Mouse (Mus musculus): ENCODE data around the gene Gm11639. TPM values are rescaled to one million over a fixed set of nuclear protein-coding genes. Genes with fewer than 3 reads are reported as not detected.

Gene Gm11639
- total and polyA plus RNA-seq, 2 experiments from 2014 or later, result under 0.01 to 0.33 TPM

DNA sequence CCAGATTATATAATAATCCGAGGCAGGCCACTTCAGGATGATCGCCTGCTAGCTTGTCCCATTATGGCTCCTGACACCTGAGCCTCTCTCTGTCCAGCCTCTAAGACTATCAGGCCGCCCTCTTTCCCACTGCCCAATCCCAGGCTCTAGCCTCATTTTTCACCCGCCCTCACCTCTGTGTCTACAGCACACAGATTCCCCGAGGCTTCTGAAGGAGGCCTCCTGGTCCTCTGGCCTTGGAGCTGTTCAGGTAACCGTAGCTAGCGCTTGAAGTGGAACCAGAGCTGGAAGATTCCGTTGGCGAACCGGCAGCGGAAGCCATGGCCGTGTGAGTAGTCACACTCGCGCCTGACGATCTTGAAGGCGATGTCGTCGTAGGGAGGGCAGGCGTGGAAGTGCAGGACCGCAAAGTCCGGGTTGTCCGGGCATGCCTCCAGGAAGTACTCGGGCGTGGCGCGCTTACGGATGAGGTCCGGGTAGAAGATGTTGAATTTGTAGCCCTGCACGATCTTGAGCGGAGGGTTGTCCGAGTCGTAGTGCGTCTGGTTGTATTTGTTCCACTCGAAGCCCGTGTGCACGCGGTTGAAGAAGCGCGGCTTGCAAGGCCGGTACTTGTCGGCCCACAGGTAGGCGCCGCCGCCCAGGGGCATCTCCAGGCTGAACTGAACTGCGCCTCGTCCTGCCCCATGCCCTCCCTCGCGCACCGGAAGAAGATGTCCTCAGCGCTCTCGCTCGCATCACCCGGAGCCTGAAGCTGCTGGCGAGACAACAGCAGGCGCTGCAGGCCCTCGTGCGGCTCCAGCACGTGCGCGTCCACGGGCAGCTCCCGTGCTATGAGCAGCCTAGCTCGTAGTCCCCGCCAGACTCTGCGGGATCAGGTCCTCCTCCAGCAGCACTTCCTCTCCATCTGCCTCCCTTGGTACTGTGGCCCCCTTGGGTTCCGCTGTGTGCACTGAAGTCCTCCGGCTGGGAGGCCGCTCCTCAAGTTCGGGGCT, 479.3 kb downstream of the Gm11639 start:
- no peak overlapping the region for H3K27ac ChIP-seq (ENCODE audit: low read depth, low read length)
- no peaks in the 10 kb centered on the region for H3K27me3 ChIP-seq (ENCODE audit: insufficient read depth, low read length)
- no peak for TF ChIP-seq CTCF (IDR thresholded peaks at IDR 0.05)
- H3K4me3 ChIP-seq (ENCODE audit: low read depth, low read length), result no peak overlapping the region
- H3K4me2 ChIP-seq (ENCODE audit: low read depth, low read length, poor library complexity, severe bottlenecking), result no peak overlapping the region
- H3K36me3 ChIP-seq (ENCODE audit: insufficient read depth, low read length), result no peaks in the 10 kb centered on the region
- no peaks in the 10 kb centered on the region for H3K4me1 ChIP-seq (ENCODE audit: insufficient read depth, low read length)
- H3K9ac ChIP-seq (replicated peaks; ENCODE audit: low read length, poor library complexity, severe bottlenecking), result no peak overlapping the region
- no peak for ATAC-seq (ENCODE audit: low FRiP score)
- WGBS, result 88% methylated on average over 68 of the region's 69 CpGs
- DNase-seq (ENCODE audit: low spot score), result no peak
- H3K9me3 ChIP-seq (ENCODE audit: low read length), result peaks cover 9% of the 10 kb centered on the region; the same call in 1 of the 2 replicates

DNA sequence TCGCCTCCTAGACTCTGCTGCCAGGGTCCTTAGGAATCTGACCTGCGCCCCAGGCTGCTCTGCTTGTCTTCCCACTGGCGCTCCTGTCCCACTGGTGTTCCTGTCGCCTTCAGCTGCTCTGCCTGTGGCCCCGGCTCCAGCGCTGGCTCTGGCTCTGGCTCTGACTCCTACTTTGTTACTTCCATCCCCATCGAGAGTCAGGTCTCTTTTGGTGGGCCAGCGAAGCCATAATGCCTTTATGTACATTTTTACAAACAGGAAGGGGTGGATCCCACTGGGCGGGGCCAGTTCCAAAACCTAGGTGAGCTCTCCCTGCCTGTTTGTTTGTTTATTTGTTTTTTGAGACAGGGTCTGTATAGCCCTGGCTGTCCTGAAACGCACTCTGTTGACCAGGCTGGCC, 481.3 kb downstream of the Gm11639 start:
- 90% methylated on average over 10 of the region's 10 CpGs for WGBS
- no peak overlapping the region for H3K9ac ChIP-seq (replicated peaks; ENCODE audit: low read length, poor library complexity, severe bottlenecking)
- H3K4me2 ChIP-seq (ENCODE audit: low read depth, low read length, poor library complexity, severe bottlenecking), result no peak overlapping the region
- H3K4me3 ChIP-seq (ENCODE audit: low read depth, low read length), result no peak overlapping the region
- TF ChIP-seq CTCF (IDR thresholded peaks at IDR 0.05), result no peak
- ATAC-seq (ENCODE audit: low FRiP score) (no peak), DNase-seq (ENCODE audit: low spot score) (no peak)
- no peaks in the 10 kb centered on the region for H3K4me1 ChIP-seq (ENCODE audit: insufficient read depth, low read length)
- no peaks in the 10 kb centered on the region for H3K36me3 ChIP-seq (ENCODE audit: insufficient read depth, low read length)
- no peak overlapping the region for H3K27ac ChIP-seq (ENCODE audit: low read depth, low read length)
- H3K9me3 ChIP-seq (ENCODE audit: low read length), result peaks cover 9% of the 10 kb centered on the region; the same call in 1 of the 2 replicates
- H3K27me3 ChIP-seq (ENCODE audit: insufficient read depth, low read length), result no peaks in the 10 kb centered on the region

Other genes with a start within 250 kb of the Gm11639 start
- 82.3 and 88.9 TPM in 2 replicates for gene Kansl1, start 216.8 kb upstream of the Gm11639 start, total RNA-seq (2014; rRNA removed)
- 21.1 and 22.0 TPM in 2 replicates for gene Kansl1, start 216.8 kb upstream of the Gm11639 start, polyA plus RNA-seq (2015; fragmentation: Nextera tagmentation; extraction: Ambion mirVana)
- gene Cdc27, start 135.1 kb upstream of the Gm11639 start, total RNA-seq (2014; rRNA removed), result 33.5 and 42.4 TPM in 2 replicates
- gene Cdc27, start 135.1 kb upstream of the Gm11639 start, polyA plus RNA-seq (2015; fragmentation: Nextera tagmentation; extraction: Ambion mirVana), result 34.1 and 34.9 TPM in 2 replicates
- gene Myl4, start 135.0 kb upstream of the Gm11639 start, total RNA-seq (2014; rRNA removed), result 2.5 and 4.0 TPM in 2 replicates
- gene Myl4, start 135.0 kb upstream of the Gm11639 start, polyA plus RNA-seq (2015; fragmentation: Nextera tagmentation; extraction: Ambion mirVana), result 4.6 and 5.4 TPM in 2 replicates
- 1.5 and 1.7 TPM in 2 replicates for gene Itgb3, start 77.7 kb upstream of the Gm11639 start, total RNA-seq (2014; rRNA removed)
- gene Itgb3, start 77.7 kb upstream of the Gm11639 start, polyA plus RNA-seq (2015; fragmentation: Nextera tagmentation; extraction: Ambion mirVana), result 0.62 and 0.83 TPM in 2 replicates